Mouse (Mus musculus) erythroblast, embryonic 14.5 days (primary cell): ENCODE results near the gene Panx2.

Experiments
- GATA1 ChIP-seq: IDR thresholded peaks from 2 replicates; pipeline ENCODE4 v1.6.1; 2012; ENCODE audit warnings: low read length, inconsistent platforms, mixed read lengths
- TAL1 ChIP-seq: IDR thresholded peaks from 3 replicates; pipeline ENCODE4 v1.6.1; 2012; ENCODE audit warnings: low read length, inconsistent platforms, mixed read lengths

DNA sequence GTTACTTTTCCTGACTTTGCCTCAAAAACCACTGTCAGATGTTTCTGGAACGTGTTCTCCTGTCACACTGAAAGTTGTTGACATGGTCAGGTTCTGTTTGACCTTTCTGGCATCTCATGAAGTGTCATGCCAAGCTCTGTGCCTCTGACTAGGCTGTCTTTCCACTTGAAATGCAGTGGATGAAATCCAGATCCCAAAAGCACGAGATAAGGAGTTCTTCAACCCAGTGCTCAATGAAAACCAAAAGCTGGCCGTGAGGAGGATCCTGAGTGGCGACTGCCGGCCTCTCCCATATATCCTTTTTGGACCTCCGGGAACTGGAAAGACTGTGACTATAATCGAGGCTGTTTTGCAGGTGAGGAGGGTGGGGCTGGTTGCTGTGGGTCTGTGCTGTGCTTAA, 39.4 kb upstream of the Panx2 start:
- TF ChIP-seq GATA1 = no peak
- TF ChIP-seq TAL1 = no peak
